Mouse (Mus musculus) embryonic fibroblast, embryonic 13.5 days (primary cell): ENCODE results near the gene Tcf20.

ENCODE experiments used
- CTCF ChIP-seq: IDR thresholded peaks from 2 replicates; pipeline ENCODE4 v1.5.1; 2011; ENCODE audit warnings: mild to moderate bottlenecking, control low read depth, low read length, moderate library complexity, borderline replicate concordance; ENCODE audit not compliant: insufficient read depth
- POLR2A ChIP-seq: IDR thresholded peaks from 2 replicates; pipeline ENCODE4 v1.6.1; 2011; ENCODE audit warnings: low read depth, mild to moderate bottlenecking, control low read depth, low read length, moderate library complexity

DNA sequence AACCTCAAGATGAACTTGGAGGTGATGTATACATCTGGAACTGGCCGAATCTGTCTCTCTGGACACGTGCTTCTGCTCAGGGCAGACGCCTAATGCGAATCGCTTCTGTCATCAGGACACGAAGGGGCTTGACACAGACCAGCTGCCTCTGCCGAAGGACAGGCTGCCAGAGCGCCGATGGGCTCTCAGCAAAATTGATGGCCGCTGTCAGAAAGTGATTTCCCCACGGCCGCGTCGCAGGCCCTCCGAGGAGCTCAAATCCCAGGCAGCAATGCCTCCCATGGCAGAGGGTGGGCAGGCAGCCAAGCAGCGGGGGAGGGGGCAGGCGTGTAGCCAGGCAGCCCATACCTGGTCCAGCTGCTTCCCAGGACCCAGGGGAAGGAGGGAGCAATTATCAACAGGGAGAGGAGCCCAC lies 49.5 kb downstream of the Tcf20 start:
- TF ChIP-seq CTCF (no peak), POLR2A (no peak)
